Mouse (Mus musculus) megakaryocyte-erythroid progenitor cell, adult 5-6 weeks (primary cell): ENCODE results near the gene Esr1. TPM values are rescaled to one million over a fixed set of nuclear protein-coding genes. Genes with fewer than 3 reads are reported as not detected.

Experiments
- ATAC-seq: replicated peaks from 2 replicates; pipeline ENCODE4 v1.8.0; 2016; ENCODE audit warnings: mild to moderate bottlenecking, inconsistent platforms; ENCODE audit not compliant: severe bottlenecking, poor library complexity, low FRiP score, low TSS enrichment
- total RNA-seq, 2 experiments: library from RNA; stranded (forward) in 1 of 2; stranded (reverse) in 1 of 2; fragments of 200-1000, 215-1000 nt in 1 of 2; fragments of >200 nt in 1 of 2; fragmentation: Nextera tagmentation in 1 of 2; gene quantifications; 2 replicates each; pipeline ENCODE4 v1.2.3; 2014 to 2017

The Esr1 gene
- total RNA-seq, 2 experiments from 2014 or later = 0.89 to 2.9 TPM

DNA sequence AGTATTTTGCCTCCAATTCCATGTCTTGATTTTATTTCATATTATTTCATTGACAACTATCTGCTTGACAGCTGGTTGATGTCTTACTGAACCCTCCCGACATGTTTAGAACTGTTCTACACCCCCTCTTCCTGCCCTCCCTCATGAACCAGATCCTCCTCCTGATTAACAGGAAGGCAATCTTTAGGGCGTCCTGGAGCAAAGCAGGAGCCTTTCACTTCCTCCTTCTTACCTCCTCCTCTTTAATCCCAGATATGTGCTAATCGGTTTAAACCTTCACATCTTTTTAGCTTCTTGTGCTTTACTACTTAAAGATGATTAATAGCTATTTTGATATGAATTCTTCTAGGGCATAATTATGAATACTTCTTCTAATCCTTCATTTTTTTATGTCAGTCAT, 166.6 kb downstream of the Esr1 start:
- no peak for ATAC-seq

DNA sequence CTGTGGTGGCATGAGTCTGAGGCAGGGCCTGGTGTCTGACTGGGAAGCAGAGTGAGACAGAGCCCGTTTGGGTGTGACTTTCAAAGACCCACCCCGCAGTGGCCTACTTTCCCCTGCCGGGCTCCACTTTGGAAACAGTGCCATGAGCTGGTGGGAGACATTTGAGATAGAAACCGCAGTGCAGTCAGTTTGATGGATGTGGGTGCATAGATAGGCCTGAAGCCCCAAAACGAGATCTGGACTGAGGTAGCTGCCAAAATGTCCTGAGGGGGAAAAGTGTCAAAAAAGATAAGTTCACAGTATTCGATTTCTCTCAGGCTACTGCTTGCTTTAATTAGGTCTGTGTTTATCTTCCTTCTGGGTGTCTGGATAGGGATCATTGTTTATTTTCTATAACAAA, 169.5 kb downstream of the Esr1 start:
- ATAC-seq = peak; percentile 88

DNA sequence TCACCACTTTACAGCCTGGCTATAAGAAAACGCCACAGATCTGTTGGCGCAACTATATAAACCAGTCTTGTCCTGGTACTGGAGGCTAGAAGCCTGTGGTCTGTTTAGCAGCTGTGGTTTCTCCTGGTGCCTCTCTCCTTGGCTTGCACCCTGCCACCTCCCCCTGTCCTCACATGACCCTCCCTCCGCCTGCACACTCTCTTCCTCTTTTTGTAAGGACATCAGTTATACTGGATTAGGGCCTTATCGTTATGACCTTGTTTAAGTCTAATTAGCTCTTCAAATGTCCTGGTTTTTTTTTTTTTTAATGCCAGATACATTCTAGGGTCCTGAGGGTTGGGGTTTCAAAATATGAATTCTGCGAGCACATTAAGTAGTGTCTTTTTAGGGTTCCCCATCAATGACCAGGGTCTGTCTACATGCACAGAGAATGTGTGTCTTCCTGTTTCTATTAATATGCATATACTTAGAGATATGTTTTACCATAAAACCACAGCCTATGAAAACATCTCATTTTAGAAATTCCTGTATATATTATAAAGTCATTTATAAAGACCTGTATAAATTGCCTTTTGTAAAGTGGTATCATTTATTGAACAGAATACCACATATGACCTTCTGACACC, 175.7 kb downstream of the Esr1 start:
- peak; percentile 100 for ATAC-seq

DNA sequence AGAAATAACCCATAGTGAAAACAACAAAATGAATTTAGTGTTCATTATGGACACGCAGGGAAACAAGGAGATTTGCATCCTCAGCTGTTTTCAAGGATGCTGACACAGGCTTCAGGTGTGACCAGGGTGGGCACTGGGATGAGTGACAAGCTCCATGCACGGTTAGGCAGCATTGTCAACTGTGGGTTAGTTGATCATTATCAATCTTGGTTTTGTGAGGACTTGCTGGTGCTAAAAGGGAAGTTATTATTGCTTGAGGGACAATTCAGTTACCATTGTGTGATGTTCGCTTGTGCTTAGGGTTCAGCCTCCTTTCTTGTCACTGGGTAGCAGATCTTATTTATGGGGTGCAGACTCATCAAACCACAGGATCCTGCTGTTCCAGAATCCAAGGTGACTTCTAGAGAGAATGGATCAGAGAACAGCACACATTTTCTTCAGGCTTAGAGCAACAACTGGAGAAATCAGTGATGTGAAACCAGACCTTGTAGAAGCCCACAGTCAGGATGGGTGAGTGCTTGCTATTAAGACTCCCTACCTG, 186.9 kb downstream of the Esr1 start:
- no peak for ATAC-seq

DNA sequence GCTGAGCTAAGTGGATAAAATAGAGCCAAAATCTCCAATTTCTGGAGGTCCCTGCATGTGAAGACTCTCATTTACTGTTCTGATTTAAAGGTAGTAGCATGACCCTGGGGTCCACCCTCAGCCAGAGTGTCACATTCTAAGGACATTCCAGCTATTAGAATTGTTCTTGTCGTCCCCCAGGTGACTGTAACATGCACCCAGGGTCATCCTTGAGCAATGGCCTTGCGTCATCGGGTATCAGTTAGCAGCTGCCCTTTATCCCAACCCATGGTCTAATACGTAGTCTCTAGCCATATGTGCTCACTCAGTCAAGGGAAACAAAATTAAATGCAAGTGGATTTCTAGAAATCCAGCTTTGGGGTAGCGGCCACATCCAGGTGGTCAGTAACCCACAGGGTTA, 213.0 kb downstream of the Esr1 start:
- ATAC-seq = no peak

DNA sequence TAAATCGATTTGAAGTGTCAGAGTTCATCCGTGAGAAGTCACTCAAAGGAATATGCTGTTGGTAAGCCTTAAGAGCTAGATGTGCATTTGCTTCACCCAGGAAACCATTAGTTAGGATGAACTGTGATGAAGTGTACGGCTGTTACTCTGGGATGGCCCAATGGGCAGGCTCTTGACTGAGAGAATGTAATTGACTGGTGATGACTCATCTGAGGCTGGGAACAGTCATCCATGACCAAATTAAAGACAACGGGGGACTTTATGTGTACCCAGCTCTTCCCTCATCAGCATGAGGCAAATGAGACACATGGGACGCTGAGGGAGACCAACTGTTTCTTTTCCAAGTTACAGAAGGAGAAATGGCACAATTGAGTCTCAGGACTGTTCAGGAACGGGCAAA, 219.2 kb downstream of the Esr1 start:
- ATAC-seq = no peak

DNA sequence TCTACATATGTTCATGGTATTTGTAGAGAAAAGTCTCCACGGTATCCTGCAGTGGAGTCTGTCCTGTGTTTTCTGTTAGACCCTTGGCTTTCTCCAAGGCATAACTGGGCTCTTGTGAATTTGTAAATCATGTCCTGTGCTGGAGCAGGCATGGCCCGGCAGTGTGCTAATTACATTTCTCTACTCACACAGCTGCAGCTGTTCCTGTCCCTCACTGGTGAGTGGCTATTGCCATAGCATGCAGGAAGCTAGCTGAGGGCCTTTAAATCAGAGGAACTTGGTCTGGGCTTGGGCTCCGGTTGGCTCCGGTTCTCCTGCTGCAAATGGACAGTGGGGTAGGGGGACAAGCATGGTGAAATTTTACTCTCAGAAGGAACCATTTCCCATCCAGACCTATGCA, 226.7 kb downstream of the Esr1 start:
- ATAC-seq = no peak

DNA sequence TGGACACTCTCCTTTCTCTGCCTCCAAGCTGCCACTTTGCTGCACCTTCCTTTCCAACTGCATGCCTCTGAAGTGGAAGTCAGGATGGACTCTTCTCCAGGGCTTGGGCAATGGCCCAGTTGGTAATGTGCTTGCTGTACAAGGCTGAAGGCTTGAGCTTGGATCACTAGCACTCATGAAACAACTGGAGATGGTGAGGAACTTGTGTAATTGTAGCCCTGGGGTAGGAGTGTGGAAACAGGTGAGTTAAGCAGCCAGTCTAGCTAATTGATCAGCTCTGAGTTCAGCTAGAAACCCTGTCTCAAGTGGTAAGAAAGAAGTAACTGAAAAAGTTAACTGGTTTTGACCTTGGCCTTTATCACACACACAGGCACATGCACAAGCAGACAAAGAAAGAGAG, 229.6 kb downstream of the Esr1 start:
- ATAC-seq = no peak

DNA sequence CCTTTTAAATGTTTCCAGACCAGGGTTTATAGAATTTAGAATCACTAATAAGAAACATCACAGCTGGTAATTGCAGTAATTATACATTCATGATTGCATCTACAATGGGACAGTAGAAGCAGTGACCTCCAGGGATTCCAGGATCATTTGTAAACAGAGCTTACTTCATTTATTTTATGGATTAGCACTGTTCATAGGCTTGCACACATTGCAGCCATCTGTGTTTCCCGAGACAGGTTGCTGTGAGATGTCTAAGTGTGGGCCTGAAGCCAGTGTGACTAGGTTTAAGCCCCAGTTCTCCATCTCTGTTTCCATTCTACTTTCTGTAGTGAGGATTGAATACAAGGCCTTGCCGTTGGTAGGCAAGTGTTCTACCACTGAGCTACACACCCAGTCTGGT, 236.1 kb downstream of the Esr1 start:
- no peak for ATAC-seq

DNA sequence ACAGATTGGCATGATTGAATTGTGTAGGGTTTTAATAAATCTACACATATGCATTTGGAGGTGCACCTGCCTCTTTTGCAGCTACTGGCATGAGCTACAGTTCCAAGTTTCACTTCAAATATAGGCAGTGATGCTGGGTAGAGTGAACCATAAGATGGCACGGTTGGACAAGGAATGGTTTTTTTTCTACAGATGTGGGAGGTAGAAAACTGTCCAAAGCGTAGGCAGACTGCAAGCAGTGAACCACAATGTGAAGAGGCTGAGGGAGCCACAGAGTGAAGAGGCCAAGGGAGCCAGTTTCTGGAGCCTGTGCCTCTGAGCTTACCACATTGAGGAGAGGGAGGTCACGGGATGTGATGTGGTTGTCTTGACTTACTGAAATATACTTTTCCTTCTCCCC, 238.5 kb downstream of the Esr1 start:
- no peak for ATAC-seq

DNA sequence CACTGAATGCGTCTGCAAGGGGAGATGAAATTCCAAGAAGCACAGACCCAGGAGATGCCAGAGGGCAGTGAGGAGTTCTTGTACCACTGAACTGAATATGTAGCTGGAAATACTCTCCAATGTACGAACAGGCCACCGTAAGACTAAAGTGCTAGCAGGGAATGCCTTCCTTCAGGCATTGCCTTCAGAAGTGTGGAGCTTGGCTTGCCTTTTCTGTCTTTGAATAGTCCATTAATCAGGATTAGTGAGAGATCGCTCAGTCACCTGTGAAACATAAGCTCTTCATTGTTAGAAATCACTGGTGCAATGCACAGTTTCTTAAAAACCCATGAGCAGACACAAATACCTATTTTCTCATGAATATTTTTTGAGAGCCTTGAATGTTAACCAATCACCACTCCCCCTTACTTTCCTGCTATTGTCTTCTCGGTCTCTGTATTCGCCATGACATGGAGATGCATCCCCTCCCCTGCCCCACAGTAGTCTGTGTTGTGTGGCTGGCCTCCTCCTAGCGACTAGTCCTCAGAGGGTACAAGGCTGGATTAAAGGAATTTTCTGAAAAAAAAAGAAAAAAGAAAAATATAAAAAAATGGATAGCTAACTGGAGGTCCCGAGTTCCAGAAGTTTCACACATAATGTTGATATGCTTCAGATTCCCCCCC, 263.8 kb downstream of the Esr1 start:
- no peak for ATAC-seq

DNA sequence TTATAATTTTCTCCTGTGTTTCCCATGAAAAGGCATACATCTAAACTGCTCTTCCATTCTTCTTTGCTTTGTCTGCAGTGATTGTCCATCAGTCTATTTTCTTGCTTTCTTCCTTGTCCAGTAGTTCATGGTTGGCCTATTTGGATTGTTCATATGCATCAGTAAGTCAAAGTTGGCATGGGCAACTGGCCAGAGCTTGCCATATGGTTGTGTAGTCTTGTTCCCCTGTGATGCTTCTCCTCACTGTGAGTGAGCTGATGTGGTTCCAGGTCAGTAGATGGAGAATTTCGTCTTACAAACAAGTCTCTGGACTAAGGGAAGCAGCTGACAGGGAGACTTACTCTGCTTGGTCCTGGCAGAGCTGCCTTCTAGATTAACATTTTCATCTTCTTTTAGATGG, 270.0 kb downstream of the Esr1 start:
- ATAC-seq = no peak

DNA sequence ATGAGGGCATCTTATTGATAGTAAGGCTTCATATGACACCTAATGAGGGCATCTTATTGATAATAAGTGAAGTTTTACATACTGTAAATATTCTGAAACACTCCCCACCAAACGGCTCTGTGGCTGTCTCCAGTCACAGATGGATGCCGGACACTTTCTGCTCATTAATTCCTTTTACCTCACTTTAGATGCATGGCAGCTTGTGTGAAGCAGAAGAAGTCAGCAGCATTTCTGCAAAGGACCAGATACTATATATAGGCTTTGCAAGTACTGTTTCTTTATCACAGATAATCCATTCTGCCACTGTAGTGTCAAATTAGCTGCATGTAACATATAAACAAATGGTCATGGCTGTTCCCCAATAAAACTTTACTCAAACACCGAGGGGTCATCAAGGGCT, 274.1 kb downstream of the Esr1 start:
- no peak for ATAC-seq

DNA sequence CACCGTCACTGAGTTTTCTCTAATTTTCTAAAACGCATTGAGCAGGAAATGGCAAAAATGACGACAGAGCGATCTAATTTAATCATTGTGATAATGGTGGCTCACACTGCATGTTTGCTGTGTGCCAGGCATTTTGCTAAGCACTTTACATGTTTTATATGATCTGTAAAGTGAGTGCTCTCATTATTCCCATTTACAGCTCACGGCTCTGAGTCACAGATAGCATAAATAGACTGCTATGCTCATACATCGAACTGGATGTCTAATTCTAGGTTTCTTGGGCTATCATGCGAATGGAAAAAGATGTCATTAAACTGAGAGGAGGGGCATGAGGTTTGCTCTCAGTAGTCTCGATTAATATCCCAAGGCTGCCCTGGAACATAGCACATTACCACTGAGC, 274.6 kb downstream of the Esr1 start:
- ATAC-seq = no peak

DNA sequence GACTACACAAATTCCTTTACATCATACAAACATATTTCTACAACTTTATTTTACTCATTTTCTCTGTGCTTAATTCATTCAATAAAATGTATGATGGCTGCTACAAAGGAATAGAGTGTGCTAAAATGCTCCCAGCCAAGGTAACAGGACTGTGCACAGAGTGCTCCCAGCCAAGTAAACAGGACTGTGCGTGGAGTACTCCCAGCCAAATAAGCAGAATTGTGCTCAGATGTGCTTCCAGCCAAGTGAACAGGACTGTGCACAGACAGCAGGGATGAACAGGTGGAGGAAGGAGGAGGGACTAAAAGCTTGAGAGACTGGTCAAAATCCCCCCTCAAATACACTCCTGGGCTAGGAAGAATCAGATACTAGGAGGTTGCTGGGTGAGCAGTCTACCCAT, 282.1 kb downstream of the Esr1 start:
- ATAC-seq = no peak

DNA sequence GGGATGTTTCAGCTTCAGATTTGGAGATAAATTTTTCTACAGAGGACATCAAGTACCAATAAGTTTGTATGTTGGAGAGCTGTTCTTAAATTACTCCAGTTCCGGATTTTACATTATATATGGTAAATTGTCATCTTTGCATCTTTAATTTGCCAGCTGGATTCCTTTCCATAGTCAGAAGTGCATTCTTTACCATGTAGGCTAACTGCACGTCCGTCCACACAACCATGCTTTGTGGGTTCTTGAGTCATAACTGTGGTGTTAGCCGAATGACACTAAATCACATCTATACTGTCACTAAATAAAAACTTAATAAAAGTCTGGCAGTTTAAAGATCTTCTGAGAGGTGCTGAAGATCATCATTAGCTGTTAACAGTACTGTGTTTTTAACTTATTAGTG, 286.4 kb downstream of the Esr1 start:
- no peak for ATAC-seq

DNA sequence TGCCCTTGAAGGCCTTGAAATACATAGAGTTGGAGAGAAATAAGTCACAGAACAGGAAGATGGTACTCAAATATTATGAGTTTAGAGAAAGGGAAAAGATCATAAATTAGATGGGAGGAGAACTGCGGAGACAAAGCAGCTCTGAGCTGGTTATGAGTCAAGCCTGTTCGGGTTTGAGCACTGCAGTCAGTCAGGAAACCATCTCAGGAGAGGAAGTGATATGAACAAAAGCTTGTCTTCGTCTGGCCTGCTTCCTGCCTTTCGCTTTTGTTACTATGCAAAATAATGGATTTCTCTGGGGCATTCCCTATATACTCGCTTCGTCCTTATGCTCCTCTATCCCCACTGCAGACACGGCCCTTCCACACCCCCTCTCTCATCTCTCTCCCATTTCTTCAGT, 288.9 kb downstream of the Esr1 start:
- ATAC-seq = no peak

DNA sequence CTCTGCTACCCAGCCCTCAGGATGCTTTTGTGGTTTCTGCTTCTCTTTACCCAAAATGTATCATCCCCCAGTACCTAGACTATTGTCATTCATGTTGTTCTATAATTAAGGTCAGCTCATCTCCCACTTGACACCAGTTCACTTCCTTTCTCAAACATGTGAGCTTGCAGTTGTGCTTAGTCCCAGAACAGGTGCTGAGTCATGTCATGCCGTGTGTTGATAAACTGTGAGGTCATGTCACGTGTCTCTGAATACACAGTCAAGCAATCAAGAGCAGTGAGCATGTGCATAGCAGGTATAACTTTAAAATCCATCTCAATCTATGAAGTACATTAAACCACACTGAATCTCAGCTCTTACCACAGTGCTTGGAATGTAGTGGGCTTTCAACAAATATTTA, 297.9 kb downstream of the Esr1 start:
- peak; percentile 65 for ATAC-seq

DNA sequence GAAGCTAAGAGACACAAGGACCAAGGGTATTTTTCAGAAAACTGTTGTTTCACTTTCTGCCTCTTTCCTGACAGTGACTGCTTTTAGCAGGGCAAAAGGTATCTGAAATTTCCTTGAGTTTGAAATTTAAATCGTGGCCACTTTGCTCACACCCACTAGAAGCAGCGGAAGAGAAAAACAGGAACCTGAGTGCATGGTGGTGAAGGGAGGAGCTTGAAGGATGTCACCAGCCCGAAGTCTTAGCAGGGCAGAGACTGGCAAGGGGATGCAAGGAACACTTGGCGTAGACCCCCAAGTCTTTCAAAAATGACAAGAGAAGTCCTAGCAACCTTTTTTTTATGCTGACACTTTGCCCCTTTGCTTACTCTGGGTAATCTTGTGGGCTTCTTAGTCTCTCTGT, 299.1 kb downstream of the Esr1 start:
- no peak for ATAC-seq

DNA sequence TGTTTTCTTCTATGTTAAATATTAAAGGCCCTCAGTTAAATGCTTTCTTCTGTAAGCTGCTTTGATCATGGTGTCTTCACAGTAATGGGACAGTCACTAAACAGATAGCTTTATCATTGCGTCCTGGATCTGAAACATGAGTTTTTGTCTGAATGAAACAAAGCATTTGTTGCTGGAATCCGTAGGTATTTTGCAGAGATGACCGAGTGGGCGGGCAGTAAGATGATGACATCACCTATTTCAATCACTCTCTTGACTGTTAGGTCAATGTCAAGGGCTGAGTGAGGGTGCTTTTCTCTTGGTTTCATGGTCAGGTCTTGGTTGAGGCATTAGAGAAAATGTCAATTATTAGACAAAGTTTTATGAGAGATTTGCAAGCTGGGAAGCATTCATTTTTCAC, 307.7 kb downstream of the Esr1 start:
- ATAC-seq = no peak

DNA sequence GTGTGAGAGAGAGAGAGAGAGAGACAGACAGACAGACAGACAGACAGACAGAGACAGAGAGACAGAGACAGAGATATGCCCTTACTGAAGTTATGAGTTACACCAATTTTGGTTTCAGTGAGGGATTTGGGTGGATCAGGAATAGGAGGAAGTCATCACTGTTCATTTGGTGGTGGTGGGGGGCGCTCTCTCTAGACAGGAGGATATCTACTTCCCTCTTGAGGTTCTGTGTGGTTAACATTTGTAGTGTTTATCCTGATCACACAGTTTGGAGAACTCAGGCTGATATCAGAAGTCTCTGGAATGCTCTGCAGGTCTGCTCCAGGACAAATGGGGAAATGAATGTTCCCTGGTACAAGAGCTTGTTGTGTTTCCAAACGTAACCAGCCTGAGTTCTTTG, 312.2 kb downstream of the Esr1 start:
- no peak for ATAC-seq
